Mouse (Mus musculus) MEL (cell line): ENCODE measurements at regions not wholly inside any gene's neighbourhood (a gene's known extent, or its start where the extent isn't known, plus 50 kb on each side); places are given as distances from the start of the nearest gene placed in this dataset.

ENCODE experiments used
- CTCF ChIP-seq, 3 experiments: IDR thresholded peaks in 2 of 3; conservative IDR thresholded peaks in 1 of 3; 2 replicates each; pipeline ENCODE4 v1.5.1; 2011 to 2012; ENCODE audit warnings: low read length in 3 of 3, low read depth in 2 of 3, mild to moderate bottlenecking in 2 of 3, improper control_type of control experiment in 1 of 3, inconsistent platforms in 1 of 3, mixed read lengths in 1 of 3, moderate library complexity in 1 of 3; ENCODE audit not compliant: control insufficient read depth in 1 of 3, insufficient read depth in 1 of 3, poor library complexity in 1 of 3, severe bottlenecking in 1 of 3
- ELF1 ChIP-seq: IDR thresholded peaks from 2 replicates; pipeline ENCODE4 v1.6.1; 2014; ENCODE audit warnings: low read depth, mild to moderate bottlenecking, inconsistent platforms, low read length, improper control_type of control experiment, moderate library complexity
- EP300 ChIP-seq, 2 experiments: IDR thresholded peaks; 2 replicates each; pipeline ENCODE4 v1.6.1; 2011; ENCODE audit warnings: improper control_type of control experiment in 2 of 2, low read length in 2 of 2, low read depth in 1 of 2, mild to moderate bottlenecking in 1 of 2
- JUND ChIP-seq: IDR thresholded peaks from 2 replicates; pipeline ENCODE4 v1.6.1; 2011; ENCODE audit warnings: low read depth, mild to moderate bottlenecking, improper control_type of control experiment, low read length
- KAT2A ChIP-seq: conservative IDR thresholded peaks from 2 replicates; pipeline ENCODE4 v1.6.1; 2012; ENCODE audit warnings: low read depth, low read length, improper control_type of control experiment, inconsistent platforms
- MAFK ChIP-seq: IDR thresholded peaks from 2 replicates; pipeline ENCODE4 v1.6.1; 2011; ENCODE audit warnings: low read depth, mild to moderate bottlenecking, low read length, improper control_type of control experiment, borderline replicate concordance
- NELFE ChIP-seq: IDR thresholded peaks from 2 replicates; pipeline ENCODE4 v1.6.1; 2011; ENCODE audit warnings: low read depth, low read length, improper control_type of control experiment
- POLR2A ChIP-seq, 2 experiments: IDR thresholded peaks; 2 replicates each; pipeline ENCODE4 v1.6.1; 2011 to 2012; ENCODE audit warnings: low read length in 2 of 2, mild to moderate bottlenecking in 2 of 2, control low read depth in 1 of 2, improper control_type of control experiment in 1 of 2, low read depth in 1 of 2, moderate library complexity in 1 of 2; ENCODE audit not compliant: control insufficient read depth in 1 of 2, insufficient read depth in 1 of 2, poor library complexity in 1 of 2
- ZMIZ1 ChIP-seq: IDR thresholded peaks from 2 replicates; pipeline ENCODE4 v1.6.1; 2012; ENCODE audit warnings: low read depth, mild to moderate bottlenecking, inconsistent platforms, low read length, improper control_type of control experiment, moderate library complexity

DNA sequence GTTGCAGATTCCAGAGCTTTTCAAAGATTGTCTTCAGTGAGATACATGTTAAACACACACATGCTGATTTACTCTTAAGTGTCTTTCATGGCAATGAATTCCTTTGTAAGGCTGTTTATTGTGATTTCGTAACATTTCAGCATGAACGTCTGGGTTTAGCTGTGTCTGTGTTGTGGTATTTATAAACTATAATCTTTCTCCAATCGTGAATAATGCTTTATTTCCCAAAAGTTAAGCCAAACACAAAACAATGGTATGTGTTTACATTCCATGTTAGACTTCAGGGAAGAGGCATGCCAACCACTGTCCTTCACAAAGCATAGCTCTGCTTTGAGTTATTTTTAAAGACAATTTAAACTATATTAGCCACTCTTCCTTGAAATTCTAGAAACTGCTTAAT, 87.5 kb upstream of the Ankrd50 start:
- TF ChIP-seq ZMIZ1, result no peak
- no peak for TF ChIP-seq EP300 (IDR thresholded peaks at IDR 0.05; ENCODE audit: low read depth in 1 of 2, low read length in 2 of 2)
- TF ChIP-seq NELFE, result no peak
- TF ChIP-seq KAT2A, result no peak
- no peak for TF ChIP-seq CTCF (IDR thresholded peaks at IDR 0.05 in 2 of 3, conservative IDR thresholded peaks at IDR 0.05 in 1 of 3; ENCODE audit: control insufficient read depth in 1 of 3, insufficient read depth in 1 of 3, low read depth in 2 of 3, low read length in 3 of 3, poor library complexity in 1 of 3, severe bottlenecking in 1 of 3)
- no peak for TF ChIP-seq MAFK
- TF ChIP-seq ELF1, result no peak
- TF ChIP-seq POLR2A (IDR thresholded peaks at IDR 0.05; ENCODE audit: control insufficient read depth in 1 of 2, insufficient read depth in 1 of 2, low read depth in 1 of 2, low read length in 2 of 2, poor library complexity in 1 of 2), result no peak
- TF ChIP-seq JUND, result no peak
